Mouse (Mus musculus): ENCODE data around the gene Kif17. TPM values are rescaled to one million over a fixed set of nuclear protein-coding genes. Genes with fewer than 3 reads are reported as not detected.

Gene Kif17
- polyA plus RNA-seq, 1 experiment from 2014 or later, result not detected

- Histone ChIP-seq H3K36me3 (ENCODE audit: control insufficient read depth, insufficient read depth, low read length) (no peaks in the 10 kb centered on the region; the same call in 1 of the 2 replicates), H3K9me3 (ENCODE audit: control insufficient read depth, low read length) (no peaks in the 10 kb centered on the region), H3K4me1 (replicated peaks; ENCODE audit: control insufficient read depth, insufficient read depth, low read length) (peaks cover 8% of the 10 kb centered on the region; the same call in 1 of the 2 replicates), H3K4me3 (ENCODE audit: low read depth, low read length) (peak overlapping the region; percentile 84), H3K9ac (ENCODE audit: low read length) (peak overlapping the region; percentile 96), H3K27ac (ENCODE audit: low read depth, low read length) (peak overlapping the region; percentile 88), H3K27me3 (ENCODE audit: control insufficient read depth, insufficient read depth, low read length) (no peaks in the 10 kb centered on the region), H3K4me2 (ENCODE audit: low read depth, low read length, severe bottlenecking) (peak overlapping the region; percentile 88)
- DNase-seq (ENCODE audit: low spot score), result no peak
- WGBS, result 1% methylated on average over 33 of the region's 36 CpGs
- peak; percentile 11; the same call in 1 of the 2 replicates for ATAC-seq (replicated peaks; ENCODE audit: low FRiP score)
Measured at GRCm38 (mm10) chr4:138217441-138217840, 32.8 kb upstream of the Kif17 start.

GRCm38 (mm10) chr4:138217951-138218685, 32.1 kb upstream of the Kif17 start:
- ATAC-seq (replicated peaks; ENCODE audit: low FRiP score), result no peak
- H3K4me2 ChIP-seq (ENCODE audit: low read depth, low read length, severe bottlenecking), result peak overlapping the region; percentile 88
- H3K4me1 ChIP-seq (replicated peaks; ENCODE audit: control insufficient read depth, insufficient read depth, low read length), result peaks cover 8% of the 10 kb centered on the region; the same call in 1 of the 2 replicates
- no peaks in the 10 kb centered on the region; the same call in 1 of the 2 replicates for H3K36me3 ChIP-seq (ENCODE audit: control insufficient read depth, insufficient read depth, low read length)
- H3K4me3 ChIP-seq (ENCODE audit: low read depth, low read length), result peak overlapping the region; percentile 84
- no peak for DNase-seq (ENCODE audit: low spot score)
- WGBS, result 80% methylated on average over 11 of the region's 11 CpGs
- H3K27me3 ChIP-seq (ENCODE audit: control insufficient read depth, insufficient read depth, low read length), result no peaks in the 10 kb centered on the region
- H3K9ac ChIP-seq (ENCODE audit: low read length), result peak overlapping the region; percentile 96
- no peak overlapping the region for H3K27ac ChIP-seq (ENCODE audit: low read depth, low read length)
- no peaks in the 10 kb centered on the region for H3K9me3 ChIP-seq (ENCODE audit: control insufficient read depth, low read length)

GRCm38 (mm10) chr4:138219331-138219730, 30.9 kb upstream of the Kif17 start:
- no peak overlapping the region for H3K9ac ChIP-seq (ENCODE audit: low read length)
- peaks cover 8% of the 10 kb centered on the region; the same call in 1 of the 2 replicates for H3K4me1 ChIP-seq (replicated peaks; ENCODE audit: control insufficient read depth, insufficient read depth, low read length)
- no peak for DNase-seq (ENCODE audit: low spot score)
- H3K9me3 ChIP-seq (ENCODE audit: control insufficient read depth, low read length), result no peaks in the 10 kb centered on the region
- H3K4me2 ChIP-seq (ENCODE audit: low read depth, low read length, severe bottlenecking), result no peak overlapping the region
- no peaks in the 10 kb centered on the region for H3K27me3 ChIP-seq (ENCODE audit: control insufficient read depth, insufficient read depth, low read length)
- no peak overlapping the region for H3K4me3 ChIP-seq (ENCODE audit: low read depth, low read length)
- WGBS, result 89% methylated on average over 5 of the region's 5 CpGs
- H3K27ac ChIP-seq (ENCODE audit: low read depth, low read length), result no peak overlapping the region
- no peaks in the 10 kb centered on the region; the same call in 1 of the 2 replicates for H3K36me3 ChIP-seq (ENCODE audit: control insufficient read depth, insufficient read depth, low read length)
- no peak for ATAC-seq (replicated peaks; ENCODE audit: low FRiP score)

GRCm38 (mm10) chr4:138220761-138221160, 29.5 kb upstream of the Kif17 start:
- H3K27ac ChIP-seq (ENCODE audit: low read depth, low read length), result no peak overlapping the region
- no peaks in the 10 kb centered on the region; the same call in 1 of the 2 replicates for H3K36me3 ChIP-seq (ENCODE audit: control insufficient read depth, insufficient read depth, low read length)
- H3K9ac ChIP-seq (ENCODE audit: low read length), result no peak overlapping the region
- H3K4me2 ChIP-seq (ENCODE audit: low read depth, low read length, severe bottlenecking), result no peak overlapping the region
- ATAC-seq (replicated peaks; ENCODE audit: low FRiP score) (no peak), DNase-seq (ENCODE audit: low spot score) (no peak)
- peaks cover 8% of the 10 kb centered on the region; the same call in 1 of the 2 replicates for H3K4me1 ChIP-seq (replicated peaks; ENCODE audit: control insufficient read depth, insufficient read depth, low read length)
- no peaks in the 10 kb centered on the region for H3K27me3 ChIP-seq (ENCODE audit: control insufficient read depth, insufficient read depth, low read length)
- no peak overlapping the region for H3K4me3 ChIP-seq (ENCODE audit: low read depth, low read length)
- WGBS, result 91% methylated on average over 7 of the region's 7 CpGs
- no peaks in the 10 kb centered on the region for H3K9me3 ChIP-seq (ENCODE audit: control insufficient read depth, low read length)

- Histone ChIP-seq H3K27ac (ENCODE audit: low read depth, low read length) (no peak overlapping the region), H3K9ac (ENCODE audit: low read length) (no peak overlapping the region), H3K4me2 (ENCODE audit: low read depth, low read length, severe bottlenecking) (no peak overlapping the region), H3K36me3 (ENCODE audit: control insufficient read depth, insufficient read depth, low read length) (peaks cover 2% of the 10 kb centered on the region; the same call in 1 of the 2 replicates), H3K27me3 (ENCODE audit: control insufficient read depth, insufficient read depth, low read length) (no peaks in the 10 kb centered on the region), H3K9me3 (ENCODE audit: control insufficient read depth, low read length) (no peaks in the 10 kb centered on the region), H3K4me3 (ENCODE audit: low read depth, low read length) (no peak overlapping the region), H3K4me1 (replicated peaks; ENCODE audit: control insufficient read depth, insufficient read depth, low read length) (peaks cover 8% of the 10 kb centered on the region; the same call in 1 of the 2 replicates)
- WGBS, result 89% methylated on average over 5 of the region's 5 CpGs
- ATAC-seq (replicated peaks; ENCODE audit: low FRiP score) (no peak), DNase-seq (ENCODE audit: low spot score) (no peak)
Measured at GRCm38 (mm10) chr4:138221406-138221805, 28.8 kb upstream of the Kif17 start.

GRCm38 (mm10) chr4:138222396-138222795, 27.8 kb upstream of the Kif17 start:
- 89% methylated on average over 5 of the region's 5 CpGs for WGBS
- Histone ChIP-seq H3K9ac (ENCODE audit: low read length) (no peak overlapping the region), H3K27me3 (ENCODE audit: control insufficient read depth, insufficient read depth, low read length) (no peaks in the 10 kb centered on the region), H3K4me3 (ENCODE audit: low read depth, low read length) (no peak overlapping the region), H3K27ac (ENCODE audit: low read depth, low read length) (no peak overlapping the region), H3K9me3 (ENCODE audit: control insufficient read depth, low read length) (no peaks in the 10 kb centered on the region), H3K36me3 (ENCODE audit: control insufficient read depth, insufficient read depth, low read length) (peaks cover 5% of the 10 kb centered on the region; the same call in 1 of the 2 replicates), H3K4me1 (replicated peaks; ENCODE audit: control insufficient read depth, insufficient read depth, low read length) (peaks cover 8% of the 10 kb centered on the region; the same call in 1 of the 2 replicates), H3K4me2 (ENCODE audit: low read depth, low read length, severe bottlenecking) (no peak overlapping the region)
- DNase-seq (ENCODE audit: low spot score) (no peak), ATAC-seq (replicated peaks; ENCODE audit: low FRiP score) (no peak)

- Histone ChIP-seq H3K4me3 (ENCODE audit: low read depth, low read length) (no peak overlapping the region), H3K9me3 (ENCODE audit: control insufficient read depth, low read length) (no peaks in the 10 kb centered on the region), H3K4me1 (replicated peaks; ENCODE audit: control insufficient read depth, insufficient read depth, low read length) (0 out of 2 replicates have a peak, but pooled peaks cover 2% of the 10 kb centered on the region), H3K36me3 (ENCODE audit: control insufficient read depth, insufficient read depth, low read length) (peaks cover 10% of the 10 kb centered on the region; the same call in 1 of the 2 replicates), H3K9ac (ENCODE audit: low read length) (no peak overlapping the region), H3K4me2 (ENCODE audit: low read depth, low read length, severe bottlenecking) (no peak overlapping the region), H3K27me3 (ENCODE audit: control insufficient read depth, insufficient read depth, low read length) (no peaks in the 10 kb centered on the region), H3K27ac (ENCODE audit: low read depth, low read length) (no peak overlapping the region)
- 93% methylated on average over 10 of the region's 10 CpGs for WGBS
- ATAC-seq (replicated peaks; ENCODE audit: low FRiP score) (no peak), DNase-seq (ENCODE audit: low spot score) (no peak)
Measured at GRCm38 (mm10) chr4:138223623-138224022, 26.6 kb upstream of the Kif17 start.

GRCm38 (mm10) chr4:138246756-138247665, 3.2 kb upstream of the Kif17 start:
- H3K27me3 ChIP-seq (ENCODE audit: control insufficient read depth, insufficient read depth, low read length), result peaks cover 29% of the 10 kb centered on the region
- DNase-seq (ENCODE audit: low spot score) (no peak), ATAC-seq (replicated peaks; ENCODE audit: low FRiP score) (no peak)
- H3K9ac ChIP-seq (ENCODE audit: low read length), result no peak overlapping the region
- WGBS, result 79% methylated on average over 27 of the region's 27 CpGs
- H3K27ac ChIP-seq (ENCODE audit: low read depth, low read length), result no peak overlapping the region
- no peak overlapping the region for H3K4me3 ChIP-seq (ENCODE audit: low read depth, low read length)
- H3K4me1 ChIP-seq (replicated peaks; ENCODE audit: control insufficient read depth, insufficient read depth, low read length), result peaks cover 18% of the 10 kb centered on the region
- H3K36me3 ChIP-seq (ENCODE audit: control insufficient read depth, insufficient read depth, low read length), result peaks cover 8% of the 10 kb centered on the region
- H3K4me2 ChIP-seq (ENCODE audit: low read depth, low read length, severe bottlenecking), result no peak overlapping the region
- H3K9me3 ChIP-seq (ENCODE audit: control insufficient read depth, low read length), result no peaks in the 10 kb centered on the region

Measured in forebrain, embryonic 11.5 days (tissue).